Mouse (Mus musculus) ES-E14 (cell line): ENCODE measurements around the gene Gna14.

Experiments
- CHD2 ChIP-seq: IDR thresholded peaks from 2 replicates; pipeline ENCODE4 v1.6.1; 2014; ENCODE audit warnings: mild to moderate bottlenecking, low read depth, low read length, inconsistent platforms
- MAFK ChIP-seq: IDR thresholded peaks from 2 replicates; pipeline ENCODE4 v1.6.1; 2014; ENCODE audit warnings: mild to moderate bottlenecking, low read depth, low read length, inconsistent platforms; ENCODE audit not compliant: insufficient read depth
- ZC3H11A ChIP-seq: IDR thresholded peaks from 2 replicates; pipeline ENCODE4 v1.6.1; 2012; ENCODE audit warnings: low read depth, mild to moderate bottlenecking, inconsistent platforms, low read length, borderline replicate concordance
- ZNF384 ChIP-seq: IDR thresholded peaks from 2 replicates; pipeline ENCODE4 v1.6.1; 2012; ENCODE audit warnings: low read depth, low read length, inconsistent platforms

DNA sequence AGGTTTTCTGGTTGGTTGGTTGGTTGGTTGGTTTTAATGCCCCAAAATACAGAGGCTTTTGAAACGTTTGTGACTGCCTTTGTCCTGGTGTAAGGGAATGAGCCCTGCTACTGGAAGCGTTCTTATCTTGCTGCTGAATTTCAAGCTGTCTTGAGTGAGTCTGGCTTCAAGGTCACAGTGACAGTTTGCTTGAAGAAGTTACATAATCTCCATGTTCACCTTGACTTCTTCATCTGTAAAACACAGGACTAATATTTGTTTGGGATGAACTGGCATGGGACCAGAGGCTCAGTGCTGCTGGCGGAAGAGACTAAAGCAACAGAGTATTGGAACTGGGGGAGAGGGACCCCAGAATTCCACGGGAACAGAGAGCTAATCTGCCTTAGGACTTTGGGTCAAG, 94.4 kb downstream of the Gna14 start:
- TF ChIP-seq ZNF384 (no peak), CHD2 (no peak), ZC3H11A (no peak), MAFK (no peak)
